Mouse (Mus musculus): ENCODE measurements at regions not wholly inside any gene's neighbourhood (a gene's known extent, or its start where the extent isn't known, plus 50 kb on each side); places are given as distances from the start of the nearest gene placed in this dataset.
A peak's percentile ranks its signal among the peaks of the same experiment; 100 is the strongest.

GRCm38 (mm10) chr13:4662336-4663101 lies 53.5 kb upstream of the Akr1e1 start:
- DNase-seq (ENCODE audit: low spot score) = peak; percentile 49
